Mouse (Mus musculus): ENCODE measurements at regions not wholly inside any gene's neighbourhood (a gene's known extent, or its start where the extent isn't known, plus 50 kb on each side); places are given as distances from the start of the nearest gene placed in this dataset.
"Not testable (repeated sequence)": the region's sequence is repeated elsewhere in the genome, so short reads cannot be mapped to it uniquely, and the experiment has no call there.

DNA sequence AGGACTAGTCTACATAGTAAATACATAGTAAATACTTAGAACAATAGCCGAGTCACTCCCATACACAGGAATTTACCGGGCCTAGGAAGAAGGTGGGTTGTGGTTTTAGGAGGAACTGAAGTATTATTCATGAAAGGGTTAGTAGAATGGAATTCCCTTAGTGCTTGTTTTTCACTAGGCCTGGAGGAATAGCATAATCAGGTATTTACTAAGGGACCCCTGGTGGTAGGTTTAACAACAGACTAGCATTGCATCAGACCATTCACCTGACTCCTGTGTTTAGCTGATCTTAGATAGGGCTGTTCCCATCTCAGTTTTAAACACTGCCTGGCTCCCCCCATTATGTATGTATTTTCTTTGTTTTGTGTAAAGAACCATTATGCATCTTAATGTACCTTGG lies 339.0 kb downstream of the Dync2h1 start:
- H3K79me2 ChIP-seq (replicated peaks; ENCODE audit: control insufficient read depth, insufficient read depth, low read length); H3K4me1 ChIP-seq (ENCODE audit: control insufficient read depth, insufficient read depth, low read length); H3K27ac ChIP-seq; H3K4me3 ChIP-seq; H3K27me3 ChIP-seq (ENCODE audit: control insufficient read depth, insufficient read depth, low read length); H3K9ac ChIP-seq (ENCODE audit: low read depth, low read length); H3K36me3 ChIP-seq (ENCODE audit: control insufficient read depth, insufficient read depth, low read length); intact Hi-C loops (cut with DNase I); DNase-seq: not testable (repeated sequence)
- WGBS, result 88% methylated on average over 2 of the region's 2 CpGs

DNA sequence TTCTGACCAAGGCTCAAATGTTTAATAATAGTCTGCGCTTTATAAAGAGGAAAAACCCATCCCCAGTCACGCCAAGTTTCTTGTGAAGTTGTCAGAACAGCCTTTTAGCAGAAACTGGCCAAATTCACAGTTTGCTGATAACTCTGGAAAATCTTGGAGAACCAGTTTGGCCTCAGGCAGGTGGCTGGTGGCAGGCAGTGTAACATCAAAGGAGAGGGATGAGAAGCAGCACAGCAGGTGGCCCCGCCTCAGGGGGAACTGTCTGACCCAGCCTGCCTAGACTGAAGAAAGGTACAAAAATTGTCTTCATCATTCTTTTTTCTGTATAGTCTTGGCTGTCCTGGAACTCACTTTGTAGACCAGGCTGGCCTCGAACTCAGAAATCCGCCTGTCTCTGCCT lies 349.3 kb downstream of the Dync2h1 start:
- WGBS, result 75% methylated on average over 5 of the region's 5 CpGs
- H3K79me2 ChIP-seq (replicated peaks; ENCODE audit: control insufficient read depth, insufficient read depth, low read length); H3K4me3 ChIP-seq; H3K9ac ChIP-seq (ENCODE audit: low read depth, low read length); H3K27me3 ChIP-seq (ENCODE audit: control insufficient read depth, insufficient read depth, low read length); H3K36me3 ChIP-seq (ENCODE audit: control insufficient read depth, insufficient read depth, low read length); H3K4me1 ChIP-seq (ENCODE audit: control insufficient read depth, insufficient read depth, low read length); DNase-seq; intact Hi-C loops (cut with DNase I); H3K27ac ChIP-seq: not testable (repeated sequence)

DNA sequence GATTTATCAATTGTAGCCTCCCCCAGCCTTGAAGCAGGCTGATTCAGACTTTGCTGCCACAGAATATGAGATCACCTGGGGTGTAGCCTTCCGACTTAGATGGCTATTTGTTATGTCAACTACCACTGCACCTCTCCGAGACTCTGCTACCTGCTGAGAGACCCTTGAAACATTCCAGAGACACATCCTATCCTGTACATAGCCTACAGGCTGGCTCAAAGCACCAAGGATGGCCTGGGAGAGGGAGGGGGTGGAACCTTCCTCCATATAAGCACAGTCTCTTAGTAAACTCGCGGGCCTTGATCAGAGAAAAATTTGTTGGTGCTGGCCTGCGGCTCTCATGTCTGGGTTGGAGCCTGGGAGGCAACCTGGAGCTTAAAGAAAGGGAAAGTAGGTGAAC lies 349.8 kb downstream of the Dync2h1 start:
- no peaks in the 10 kb centered on the region for H3K79me2 ChIP-seq (replicated peaks; ENCODE audit: control insufficient read depth, insufficient read depth, low read length)
- no peaks in the 10 kb centered on the region for H3K4me1 ChIP-seq (ENCODE audit: control insufficient read depth, insufficient read depth, low read length)
- 61% methylated on average over 5 of the region's 5 CpGs for WGBS
- no peak for DNase-seq
- intact Hi-C loops (cut with DNase I), result no loop called here
- no peak overlapping the region for H3K4me3 ChIP-seq
- H3K27ac ChIP-seq, result no peak overlapping the region
- H3K36me3 ChIP-seq (ENCODE audit: control insufficient read depth, insufficient read depth, low read length), result no peaks in the 10 kb centered on the region
- TF ChIP-seq POLR2A (IDR thresholded peaks at IDR 0.05; ENCODE audit: insufficient read depth, low read depth, low read length), result no peak
- no peak for TF ChIP-seq EP300 (IDR thresholded peaks at IDR 0.05; ENCODE audit: insufficient read depth, low read depth, low read length)
- TF ChIP-seq CTCF (IDR thresholded peaks at IDR 0.05), result no peak
- no peaks in the 10 kb centered on the region for H3K27me3 ChIP-seq (ENCODE audit: control insufficient read depth, insufficient read depth, low read length)
- H3K9ac ChIP-seq (ENCODE audit: low read depth, low read length), result no peak overlapping the region

DNA sequence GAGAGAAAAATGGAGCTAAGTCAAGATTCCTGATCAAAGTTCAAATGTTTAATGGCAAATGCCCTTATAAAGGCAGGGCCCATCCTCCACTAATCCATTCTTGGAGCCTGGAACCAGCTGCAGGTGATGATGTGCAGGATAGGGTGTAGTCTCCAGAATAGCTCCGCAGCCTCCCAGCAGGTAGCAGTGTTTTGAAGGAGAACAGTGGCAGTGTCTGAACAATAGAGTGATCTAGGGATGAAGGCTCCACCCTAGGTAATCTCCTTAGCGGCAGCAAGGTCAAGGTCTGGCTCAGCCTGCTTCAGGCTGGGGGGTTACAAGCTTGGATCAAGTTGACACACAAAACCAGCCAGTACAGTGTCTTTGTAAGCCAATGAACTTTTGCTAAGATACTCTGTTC lies 351.4 kb downstream of the Dync2h1 start:
- DNase-seq, result no peak
- WGBS, result 50% methylated on average over 2 of the region's 2 CpGs

DNA sequence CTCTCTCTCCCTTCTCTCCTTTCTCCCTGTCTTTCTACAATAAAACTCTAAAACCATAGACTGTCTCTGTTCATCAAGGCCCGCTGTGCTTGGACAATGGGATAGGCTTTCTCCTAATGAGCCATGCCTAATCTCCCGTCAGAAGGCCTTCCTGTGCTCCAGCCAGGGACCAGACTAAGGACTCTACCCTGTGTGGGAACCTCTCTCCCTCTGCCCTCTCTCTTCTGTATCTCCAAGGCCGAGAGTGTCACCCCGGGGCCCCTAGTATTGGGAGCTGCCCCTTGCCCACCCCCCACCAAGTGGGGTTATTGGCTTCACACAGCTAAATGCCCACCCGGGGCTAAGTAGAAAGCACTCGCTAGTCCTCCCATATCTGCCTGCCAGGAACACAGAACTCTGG lies 352.6 kb downstream of the Dync2h1 start:
- WGBS, result 77% methylated on average over 6 of the region's 6 CpGs
- intact Hi-C loops (cut with DNase I); H3K36me3 ChIP-seq (ENCODE audit: control insufficient read depth, insufficient read depth, low read length); H3K27ac ChIP-seq; H3K79me2 ChIP-seq (replicated peaks; ENCODE audit: control insufficient read depth, insufficient read depth, low read length); DNase-seq; H3K9ac ChIP-seq (ENCODE audit: low read depth, low read length); H3K4me3 ChIP-seq; H3K27me3 ChIP-seq (ENCODE audit: control insufficient read depth, insufficient read depth, low read length); H3K4me1 ChIP-seq (ENCODE audit: control insufficient read depth, insufficient read depth, low read length): not testable (repeated sequence)

More for the DNA sequence above, 351.4 kb downstream of the Dync2h1 start:
- Histone ChIP-seq H3K4me3 (no peak overlapping the region), H3K4me1 (ENCODE audit: control insufficient read depth, insufficient read depth, low read length) (no peaks in the 10 kb centered on the region), H3K27ac (no peak overlapping the region), H3K9ac (ENCODE audit: low read depth, low read length) (no peak overlapping the region), H3K79me2 (replicated peaks; ENCODE audit: control insufficient read depth, insufficient read depth, low read length) (no peaks in the 10 kb centered on the region), H3K36me3 (ENCODE audit: control insufficient read depth, insufficient read depth, low read length) (no peaks in the 10 kb centered on the region), H3K27me3 (ENCODE audit: control insufficient read depth, insufficient read depth, low read length) (no peaks in the 10 kb centered on the region)
- intact Hi-C loops (cut with DNase I), result no loop called here
- TF ChIP-seq EP300 (IDR thresholded peaks at IDR 0.05; ENCODE audit: insufficient read depth, low read depth, low read length), result no peak

DNA sequence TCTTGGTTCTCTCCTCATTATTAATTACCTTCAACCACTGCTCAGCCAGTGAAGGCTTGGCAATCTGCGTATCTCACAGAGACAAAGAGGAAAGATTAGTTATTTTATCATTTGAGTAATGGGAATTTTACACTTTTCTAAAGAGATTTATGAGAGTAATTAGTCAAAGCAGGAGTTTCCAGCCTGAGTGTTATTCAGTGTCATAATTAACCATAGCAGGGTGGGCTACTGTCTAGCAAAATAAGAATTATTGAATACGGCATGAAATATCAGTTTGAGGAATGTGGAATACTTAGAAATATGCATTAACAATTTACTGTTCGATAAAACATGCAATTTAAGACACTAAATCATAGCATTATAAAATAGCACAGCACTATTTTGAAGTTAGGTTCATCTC lies 357.7 kb downstream of the Dync2h1 start:
- intact Hi-C loops (cut with DNase I), result no loop called here
- no peak overlapping the region for H3K27ac ChIP-seq
- H3K4me3 ChIP-seq, result no peak overlapping the region
- no peak for DNase-seq
- TF ChIP-seq CTCF (IDR thresholded peaks at IDR 0.05) (no peak), EP300 (IDR thresholded peaks at IDR 0.05; ENCODE audit: insufficient read depth, low read depth, low read length) (no peak), POLR2A (IDR thresholded peaks at IDR 0.05; ENCODE audit: insufficient read depth, low read depth, low read length) (no peak)
- H3K27me3 ChIP-seq (ENCODE audit: control insufficient read depth, insufficient read depth, low read length), result no peaks in the 10 kb centered on the region
- H3K36me3 ChIP-seq (ENCODE audit: control insufficient read depth, insufficient read depth, low read length), result no peaks in the 10 kb centered on the region
- H3K9ac ChIP-seq (ENCODE audit: low read depth, low read length), result no peak overlapping the region
- 83% methylated on average over 3 of the region's 3 CpGs for WGBS
- H3K4me1 ChIP-seq (ENCODE audit: control insufficient read depth, insufficient read depth, low read length), result no peaks in the 10 kb centered on the region
- H3K79me2 ChIP-seq (replicated peaks; ENCODE audit: control insufficient read depth, insufficient read depth, low read length), result no peaks in the 10 kb centered on the region

DNA sequence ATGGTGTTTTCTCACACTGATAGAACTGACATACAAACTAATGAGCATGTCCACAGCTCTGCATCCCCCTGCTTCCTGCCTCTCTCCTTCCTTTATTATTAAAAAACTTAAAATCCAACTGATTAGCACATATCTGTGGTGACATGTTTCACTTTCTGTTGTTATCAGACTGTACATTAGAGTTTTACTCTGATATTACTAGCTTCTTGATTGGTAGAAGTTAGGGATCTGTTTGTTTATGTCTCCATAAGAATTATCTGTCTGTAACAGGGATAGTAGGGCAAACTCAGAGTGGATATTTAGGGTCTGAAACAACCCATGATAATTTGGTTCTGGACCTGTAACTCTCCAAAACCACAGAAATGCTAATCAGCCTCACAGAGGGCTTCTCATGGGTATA lies 358.6 kb downstream of the Dync2h1 start:
- DNase-seq, result no peak
- Histone ChIP-seq H3K27me3 (ENCODE audit: control insufficient read depth, insufficient read depth, low read length) (no peaks in the 10 kb centered on the region), H3K27ac (no peak overlapping the region), H3K4me3 (no peak overlapping the region), H3K36me3 (ENCODE audit: control insufficient read depth, insufficient read depth, low read length) (no peaks in the 10 kb centered on the region), H3K79me2 (replicated peaks; ENCODE audit: control insufficient read depth, insufficient read depth, low read length) (no peaks in the 10 kb centered on the region), H3K9ac (ENCODE audit: low read depth, low read length) (no peak overlapping the region), H3K4me1 (ENCODE audit: control insufficient read depth, insufficient read depth, low read length) (no peaks in the 10 kb centered on the region)
- intact Hi-C loops (cut with DNase I), result no loop called here
- TF ChIP-seq POLR2A (IDR thresholded peaks at IDR 0.05; ENCODE audit: insufficient read depth, low read depth, low read length), result no peak
- TF ChIP-seq EP300 (IDR thresholded peaks at IDR 0.05; ENCODE audit: insufficient read depth, low read depth, low read length), result no peak
- no peak for TF ChIP-seq CTCF (IDR thresholded peaks at IDR 0.05)

DNA sequence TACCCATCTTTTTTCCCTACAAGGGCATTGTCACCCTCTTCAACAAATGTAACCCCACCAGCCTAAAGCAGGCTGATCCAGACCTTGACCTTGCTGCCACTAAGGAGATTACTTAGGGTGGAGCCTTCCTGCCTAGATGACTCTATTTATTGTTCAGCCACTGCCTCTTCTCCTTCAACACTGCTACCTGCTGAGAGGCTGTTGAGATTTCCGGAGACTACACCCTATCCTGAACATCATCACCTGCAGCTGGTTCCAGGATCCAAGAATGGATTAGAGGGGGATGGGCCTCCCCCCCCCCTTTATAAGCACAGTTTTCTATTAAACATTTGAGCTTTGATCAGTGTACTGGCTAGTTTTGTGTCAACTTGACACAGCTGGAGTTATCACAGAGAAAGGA lies 360.3 kb downstream of the Dync2h1 start:
- H3K79me2 ChIP-seq (replicated peaks; ENCODE audit: control insufficient read depth, insufficient read depth, low read length); H3K9ac ChIP-seq (ENCODE audit: low read depth, low read length); H3K27me3 ChIP-seq (ENCODE audit: control insufficient read depth, insufficient read depth, low read length); H3K4me1 ChIP-seq (ENCODE audit: control insufficient read depth, insufficient read depth, low read length); DNase-seq; intact Hi-C loops (cut with DNase I); H3K36me3 ChIP-seq (ENCODE audit: control insufficient read depth, insufficient read depth, low read length); H3K4me3 ChIP-seq; H3K27ac ChIP-seq: not testable (repeated sequence)
- WGBS, result 48% methylated on average over 1 of the region's 1 CpGs
